Mouse (Mus musculus) megakaryocyte-erythroid progenitor cell, adult 5-6 weeks (primary cell): ENCODE results near the gene Nelfe. TPM values are rescaled to one million over a fixed set of nuclear protein-coding genes. Genes with fewer than 3 reads are reported as not detected.

Experiments used
- total RNA-seq, 2 experiments: library from RNA; stranded (forward) in 1 of 2; stranded (reverse) in 1 of 2; fragments of 200-1000, 215-1000 nt in 1 of 2; fragments of >200 nt in 1 of 2; fragmentation: Nextera tagmentation in 1 of 2; gene quantifications; 2 replicates each; pipeline ENCODE4 v1.2.3; 2014 to 2017

Nelfe gene
- total RNA-seq, 2 experiments from 2014 or later = 29.6 to 64.1 TPM

Other genes with a start within 250 kb of the Nelfe start
Only the 30 nearest of the 37 such genes appear.
- gene Ppt2, start 221.9 kb upstream of the Nelfe start, total RNA-seq (2014; fragmentation: Nextera tagmentation) = 31.3 and 35.4 TPM in 2 replicates
- 10.4 and 17.0 TPM in 2 replicates for gene Ppt2, start 221.9 kb upstream of the Nelfe start, total RNA-seq (2017)
- 0.59 TPM in 1 of 2 replicates, not detected in the other for gene Prrt1, start 220.9 kb upstream of the Nelfe start, total RNA-seq (2014; fragmentation: Nextera tagmentation)
- 0.75 TPM in 1 of 2 replicates, not detected in the other for gene Prrt1, start 220.9 kb upstream of the Nelfe start, total RNA-seq (2017)
- 5.5 TPM in 2 replicates for gene Fkbpl, start 205.6 kb upstream of the Nelfe start, total RNA-seq (2014; fragmentation: Nextera tagmentation)
- gene Fkbpl, start 205.6 kb upstream of the Nelfe start, total RNA-seq (2017) = 14.7 and 26.2 TPM in 2 replicates
- gene Atf6b, start 203.2 kb upstream of the Nelfe start, total RNA-seq (2014; fragmentation: Nextera tagmentation) = 20.6 and 31.3 TPM in 2 replicates
- gene Atf6b, start 203.2 kb upstream of the Nelfe start, total RNA-seq (2017) = 8.7 and 11.5 TPM in 2 replicates
- gene Tnxb, start 179.9 kb upstream of the Nelfe start, total RNA-seq (2014; fragmentation: Nextera tagmentation) = not detected in 2 replicates
- not detected in 2 replicates for gene Tnxb, start 179.9 kb upstream of the Nelfe start, total RNA-seq (2017)
- not detected in 2 replicates for gene C4b, start 106.5 kb upstream of the Nelfe start, total RNA-seq (2014; fragmentation: Nextera tagmentation)
- not detected in 2 replicates for gene C4b, start 106.5 kb upstream of the Nelfe start, total RNA-seq (2017)
- gene Cyp21a1, start 45.8 kb upstream of the Nelfe start, total RNA-seq (2014; fragmentation: Nextera tagmentation) = not detected in 2 replicates
- not detected in 2 replicates for gene Cyp21a1, start 45.8 kb upstream of the Nelfe start, total RNA-seq (2017)
- 26.8 and 48.2 TPM in 2 replicates for gene Stk19, start 13.4 kb upstream of the Nelfe start, total RNA-seq (2014; fragmentation: Nextera tagmentation)
- 14.8 and 30.6 TPM in 2 replicates for gene Stk19, start 13.4 kb upstream of the Nelfe start, total RNA-seq (2017)
- gene Dxo, start 13.4 kb upstream of the Nelfe start, total RNA-seq (2014; fragmentation: Nextera tagmentation) = 60.8 and 63.4 TPM in 2 replicates
- 24.4 and 28.1 TPM in 2 replicates for gene Dxo, start 13.4 kb upstream of the Nelfe start, total RNA-seq (2017)
- gene Skiv2l, start 181 bp upstream of the Nelfe start, total RNA-seq (2014; fragmentation: Nextera tagmentation) = 57.6 and 64.6 TPM in 2 replicates
- gene Skiv2l, start 181 bp upstream of the Nelfe start, total RNA-seq (2017) = 21.0 and 24.2 TPM in 2 replicates
- gene Cfb, start 12.1 kb downstream of the Nelfe start, total RNA-seq (2014; fragmentation: Nextera tagmentation) = not detected in 2 replicates
- not detected in 2 replicates for gene Cfb, start 12.1 kb downstream of the Nelfe start, total RNA-seq (2017)
- 8.0 and 9.4 TPM in 2 replicates for gene Zbtb12, start 29.1 kb downstream of the Nelfe start, total RNA-seq (2014; fragmentation: Nextera tagmentation)
- gene Zbtb12, start 29.1 kb downstream of the Nelfe start, total RNA-seq (2017) = 4.7 and 10.1 TPM in 2 replicates
- gene Gm20547, start 31.7 kb downstream of the Nelfe start, total RNA-seq (2014; fragmentation: Nextera tagmentation) = not detected in 2 replicates
- gene Gm20547, start 31.7 kb downstream of the Nelfe start, total RNA-seq (2017) = not detected in 2 replicates
- 8.6 TPM in 1 of 2 replicates, not detected in the other for gene C2, start 47.9 kb downstream of the Nelfe start, total RNA-seq (2014; fragmentation: Nextera tagmentation)
- 5.7 and 7.4 TPM in 2 replicates for gene C2, start 47.9 kb downstream of the Nelfe start, total RNA-seq (2017)
- gene Ehmt2, start 48.1 kb downstream of the Nelfe start, total RNA-seq (2014; fragmentation: Nextera tagmentation) = 86.2 and 86.5 TPM in 2 replicates
- 72.7 and 83.8 TPM in 2 replicates for gene Ehmt2, start 48.1 kb downstream of the Nelfe start, total RNA-seq (2017)
- not detected in 2 replicates for gene Slc44a4, start 64.1 kb downstream of the Nelfe start, total RNA-seq (2014; fragmentation: Nextera tagmentation)
- not detected in 2 replicates for gene Slc44a4, start 64.1 kb downstream of the Nelfe start, total RNA-seq (2017)
- gene Neu1, start 80.9 kb downstream of the Nelfe start, total RNA-seq (2014; fragmentation: Nextera tagmentation) = 5.2 and 7.0 TPM in 2 replicates
- 3.7 and 5.4 TPM in 2 replicates for gene Neu1, start 80.9 kb downstream of the Nelfe start, total RNA-seq (2017)
- gene Hspa1b, start 108.8 kb downstream of the Nelfe start, total RNA-seq (2014; fragmentation: Nextera tagmentation) = 13.6 and 28.5 TPM in 2 replicates
- 62.5 and 83.5 TPM in 2 replicates for gene Hspa1b, start 108.8 kb downstream of the Nelfe start, total RNA-seq (2017)
- not detected in 2 replicates for gene Gm20481, start 119.5 kb downstream of the Nelfe start, total RNA-seq (2014; fragmentation: Nextera tagmentation)
- gene Gm20481, start 119.5 kb downstream of the Nelfe start, total RNA-seq (2017) = not detected in 2 replicates
- 6.5 and 10.1 TPM in 2 replicates for gene Hspa1a, start 121.8 kb downstream of the Nelfe start, total RNA-seq (2014; fragmentation: Nextera tagmentation)
- gene Hspa1a, start 121.8 kb downstream of the Nelfe start, total RNA-seq (2017) = 30.2 and 43.3 TPM in 2 replicates
- not detected in 2 replicates for gene Hspa1l, start 122.3 kb downstream of the Nelfe start, total RNA-seq (2014; fragmentation: Nextera tagmentation)
- not detected in 2 replicates for gene Hspa1l, start 122.3 kb downstream of the Nelfe start, total RNA-seq (2017)
- gene Lsm2, start 131.5 kb downstream of the Nelfe start, total RNA-seq (2014; fragmentation: Nextera tagmentation) = 269 and 281 TPM in 2 replicates
- 34.8 and 79.7 TPM in 2 replicates for gene Lsm2, start 131.5 kb downstream of the Nelfe start, total RNA-seq (2017)
- 137 and 213 TPM in 2 replicates for gene Vars, start 150.6 kb downstream of the Nelfe start, total RNA-seq (2014; fragmentation: Nextera tagmentation)
- 226 and 342 TPM in 2 replicates for gene Vars, start 150.6 kb downstream of the Nelfe start, total RNA-seq (2017)
- gene Vwa7, start 166.2 kb downstream of the Nelfe start, total RNA-seq (2014; fragmentation: Nextera tagmentation) = 0.31 and 0.54 TPM in 2 replicates
- 0.15 and 0.19 TPM in 2 replicates for gene Vwa7, start 166.2 kb downstream of the Nelfe start, total RNA-seq (2017)
- 9.4 and 14.7 TPM in 2 replicates for gene Sapcd1, start 177.6 kb downstream of the Nelfe start, total RNA-seq (2014; fragmentation: Nextera tagmentation)
- 4.2 TPM in 1 of 2 replicates, not detected in the other for gene Sapcd1, start 177.6 kb downstream of the Nelfe start, total RNA-seq (2017)
- gene Msh5, start 196.4 kb downstream of the Nelfe start, total RNA-seq (2014; fragmentation: Nextera tagmentation) = 10.0 and 10.6 TPM in 2 replicates
- gene Msh5, start 196.4 kb downstream of the Nelfe start, total RNA-seq (2017) = 2.4 and 3.1 TPM in 2 replicates
- 126 and 137 TPM in 2 replicates for gene Clic1, start 199.6 kb downstream of the Nelfe start, total RNA-seq (2014; fragmentation: Nextera tagmentation)
- gene Clic1, start 199.6 kb downstream of the Nelfe start, total RNA-seq (2017) = 137 and 183 TPM in 2 replicates
- gene Ddah2, start 208.6 kb downstream of the Nelfe start, total RNA-seq (2014; fragmentation: Nextera tagmentation) = 2.7 and 7.6 TPM in 2 replicates
- gene Ddah2, start 208.6 kb downstream of the Nelfe start, total RNA-seq (2017) = 4.6 and 21.4 TPM in 2 replicates
- not detected in 2 replicates for gene Ly6g6c, start 215.0 kb downstream of the Nelfe start, total RNA-seq (2014; fragmentation: Nextera tagmentation)
- not detected in 2 replicates for gene Ly6g6c, start 215.0 kb downstream of the Nelfe start, total RNA-seq (2017)
- gene Mpig6b, start 215.8 kb downstream of the Nelfe start, total RNA-seq (2014; fragmentation: Nextera tagmentation) = 0.32 TPM in 1 of 2 replicates, not detected in the other
- not detected in 2 replicates for gene Mpig6b, start 215.8 kb downstream of the Nelfe start, total RNA-seq (2017)